Mouse (Mus musculus) G1E-ER4 (cell line): ENCODE measurements around the gene Gm49336. TPM values are rescaled to one million over a fixed set of nuclear protein-coding genes. Genes with fewer than 3 reads are reported as not detected.

Source experiments
- GATA1 ChIP-seq: IDR thresholded peaks from one replicate; pipeline ENCODE4 v1.8.0; 2012; ENCODE audit warnings: low read length, inconsistent platforms
- polyA plus RNA-seq: library from polyadenylated mRNA; stranded (reverse); fragments of >175 nt; gene quantifications from 2 replicates; pipeline ENCODE4 v1.2.3, GENCODE M21; 2012

Gm49336 gene
- polyA plus RNA-seq, 1 experiment, result 15.7 TPM

DNA sequence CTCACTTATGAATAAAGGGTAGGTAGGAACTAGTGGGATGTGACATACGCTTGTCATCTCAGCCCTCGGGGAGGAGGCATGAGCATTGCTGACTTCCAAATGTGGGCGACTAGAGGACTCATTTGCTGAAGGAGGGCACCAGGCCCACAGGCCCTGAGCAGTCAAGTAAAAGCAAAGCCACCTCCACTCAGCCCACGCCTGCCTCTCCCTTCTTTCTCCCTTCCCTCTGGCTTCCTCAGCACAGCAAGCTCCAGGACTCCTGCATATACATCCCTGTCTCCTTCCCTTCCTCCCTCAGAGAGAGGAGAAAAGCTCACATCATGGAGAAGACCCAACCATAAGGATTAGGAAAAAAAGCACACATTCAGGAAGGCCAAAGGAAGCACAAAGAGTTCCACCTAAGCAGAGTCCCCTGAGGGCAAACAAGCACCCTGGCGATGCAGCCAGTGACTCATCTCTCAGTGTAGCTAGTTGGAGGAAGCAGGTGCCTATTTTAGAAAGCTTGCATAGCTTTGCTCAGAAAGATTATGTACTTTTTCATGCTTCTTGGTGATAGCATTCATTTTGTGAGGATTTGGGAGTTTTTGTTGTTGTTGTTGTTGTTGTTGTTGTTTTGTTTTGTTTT lies 63.0 kb downstream of the Gm49336 start:
- TF ChIP-seq GATA1, result no peak

DNA sequence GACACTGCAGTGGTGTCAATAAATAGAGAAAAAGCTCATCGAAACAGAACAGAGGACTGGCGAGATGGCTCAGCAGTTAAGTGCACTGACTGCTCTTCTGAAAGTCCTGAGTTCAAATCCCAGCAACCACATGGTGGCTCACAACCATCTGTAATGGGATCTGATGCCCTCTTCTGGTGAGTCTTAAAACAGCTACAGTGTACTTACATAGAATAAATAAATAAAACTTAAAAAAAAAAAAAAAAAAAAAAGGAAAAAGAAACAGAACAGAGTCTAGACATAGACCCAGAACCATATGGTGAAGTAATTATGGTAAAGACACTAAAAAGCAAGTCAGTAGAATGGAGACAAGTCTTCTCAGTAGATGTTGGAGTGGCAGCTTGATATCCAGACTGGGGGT lies 70.0 kb downstream of the Gm49336 start:
- TF ChIP-seq GATA1, result no peak

DNA sequence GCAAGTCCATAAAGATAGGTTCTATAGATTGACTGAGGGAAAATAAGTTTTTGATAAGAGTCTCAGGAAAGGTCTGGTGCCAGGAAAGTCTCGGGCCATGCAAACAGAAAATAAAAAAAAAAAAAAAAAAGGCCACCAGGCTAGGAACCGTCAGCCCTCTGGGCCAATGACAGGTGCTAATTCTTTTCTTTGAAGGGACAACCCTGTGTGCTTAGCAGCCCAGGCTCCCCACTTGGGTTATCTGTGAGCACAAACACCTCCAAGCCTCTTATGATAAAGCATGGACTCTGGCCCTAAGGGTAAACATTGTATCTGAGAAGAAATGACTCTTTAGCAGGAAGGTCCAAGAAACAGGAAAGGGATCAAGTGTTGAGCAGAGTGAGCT lies 72.7 kb downstream of the Gm49336 start:
- no peak for TF ChIP-seq GATA1

DNA sequence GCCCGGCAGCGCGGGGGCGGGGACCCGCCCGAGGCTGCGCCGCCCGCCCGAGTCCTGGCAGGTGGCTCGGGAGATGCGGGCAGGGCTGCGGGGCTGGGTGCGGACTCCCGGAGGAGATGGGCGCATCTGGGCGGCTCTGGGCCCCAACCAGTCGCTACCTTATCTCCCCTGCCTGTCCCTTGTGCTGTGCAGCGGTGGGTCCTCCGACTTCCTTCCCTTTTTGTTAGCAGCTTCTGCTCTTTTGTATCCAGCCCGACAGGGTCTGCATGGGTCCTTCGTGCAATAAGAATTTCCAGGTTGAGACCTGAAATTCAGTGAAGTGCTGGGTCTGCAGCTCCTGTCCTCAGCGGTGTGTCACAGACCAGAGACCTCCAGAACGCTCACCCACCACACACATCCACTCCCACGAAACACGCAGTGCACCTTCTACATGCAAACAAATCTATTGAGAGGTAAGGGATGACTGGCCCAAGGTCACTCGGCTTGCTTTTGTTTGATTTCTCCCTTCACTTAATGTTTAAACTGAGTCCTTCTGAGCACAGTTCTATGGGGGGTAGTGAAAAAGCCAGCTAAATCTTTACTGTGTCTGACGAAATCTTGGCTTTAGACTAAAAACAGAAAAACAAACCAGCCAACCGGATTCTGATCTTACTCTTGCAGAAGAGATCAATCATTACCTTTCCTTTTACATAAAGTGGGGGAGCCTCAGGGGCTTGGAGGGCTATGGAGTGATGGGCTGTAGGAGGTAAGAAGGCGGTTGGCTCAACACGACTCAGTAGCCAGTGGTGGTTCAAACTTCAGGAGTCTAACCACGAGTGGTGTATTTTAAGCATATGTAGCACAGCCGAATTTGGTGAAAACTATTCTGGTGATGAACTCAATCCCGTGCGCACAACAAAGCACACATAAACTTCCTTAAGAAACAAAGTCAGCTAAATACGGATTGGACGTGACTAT lies 73.4 kb downstream of the Gm49336 start:
- TF ChIP-seq GATA1, result no peak

DNA sequence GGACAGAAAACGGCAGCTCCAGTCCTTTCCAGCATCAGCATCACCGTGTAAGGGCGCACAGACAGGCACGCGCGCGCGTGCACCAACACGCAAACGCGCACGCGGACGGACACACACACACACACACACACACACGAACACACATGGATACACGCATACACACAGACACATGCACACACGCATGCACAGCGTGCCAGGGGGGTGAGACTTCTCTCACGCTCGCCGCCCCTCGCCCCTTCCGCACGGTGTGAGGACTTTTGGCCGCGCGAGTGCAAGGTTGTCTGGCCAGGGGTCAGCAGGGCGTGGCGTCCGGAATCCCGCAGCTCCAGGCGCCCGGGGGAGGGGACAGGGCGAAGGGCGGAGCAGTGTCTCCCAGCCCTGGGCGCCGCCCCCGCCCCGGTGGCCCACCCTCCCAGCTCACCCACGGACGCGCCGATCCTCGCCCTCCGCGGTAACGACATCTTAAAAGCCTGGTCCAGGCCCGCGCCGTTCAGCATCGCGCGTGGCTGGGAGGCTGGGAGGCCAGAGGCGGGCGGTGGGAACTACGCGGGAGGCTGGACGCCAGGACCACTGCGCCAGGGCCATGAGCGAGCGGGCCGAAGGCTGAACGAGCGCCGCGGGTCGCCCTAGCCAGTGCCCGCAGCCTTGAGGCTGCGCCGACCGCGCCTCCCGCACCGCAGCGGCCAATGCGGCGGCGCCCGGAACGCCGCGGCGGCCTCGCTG lies 74.3 kb downstream of the Gm49336 start:
- TF ChIP-seq GATA1, result no peak

DNA sequence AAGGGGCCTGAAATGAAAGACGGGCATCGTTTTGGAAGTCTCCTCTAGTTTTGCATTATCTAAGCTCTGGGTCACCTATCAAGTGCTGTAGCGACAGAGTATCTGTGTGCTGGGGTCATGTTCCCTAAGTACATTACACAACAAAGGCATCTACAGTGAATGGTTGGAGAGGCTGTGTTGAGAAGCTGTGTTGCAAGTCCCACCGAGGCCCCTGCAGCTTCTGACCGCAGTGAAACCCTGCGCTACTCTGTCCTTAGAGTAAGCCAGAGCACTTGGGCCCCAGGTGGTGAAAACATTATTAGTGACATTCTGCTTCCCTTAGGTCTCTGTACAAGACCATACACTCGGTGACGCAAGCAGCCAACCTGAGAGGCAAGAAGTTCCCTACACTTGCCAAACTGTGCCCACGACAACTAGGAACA lies 74.8 kb downstream of the Gm49336 start:
- no peak for TF ChIP-seq GATA1

DNA sequence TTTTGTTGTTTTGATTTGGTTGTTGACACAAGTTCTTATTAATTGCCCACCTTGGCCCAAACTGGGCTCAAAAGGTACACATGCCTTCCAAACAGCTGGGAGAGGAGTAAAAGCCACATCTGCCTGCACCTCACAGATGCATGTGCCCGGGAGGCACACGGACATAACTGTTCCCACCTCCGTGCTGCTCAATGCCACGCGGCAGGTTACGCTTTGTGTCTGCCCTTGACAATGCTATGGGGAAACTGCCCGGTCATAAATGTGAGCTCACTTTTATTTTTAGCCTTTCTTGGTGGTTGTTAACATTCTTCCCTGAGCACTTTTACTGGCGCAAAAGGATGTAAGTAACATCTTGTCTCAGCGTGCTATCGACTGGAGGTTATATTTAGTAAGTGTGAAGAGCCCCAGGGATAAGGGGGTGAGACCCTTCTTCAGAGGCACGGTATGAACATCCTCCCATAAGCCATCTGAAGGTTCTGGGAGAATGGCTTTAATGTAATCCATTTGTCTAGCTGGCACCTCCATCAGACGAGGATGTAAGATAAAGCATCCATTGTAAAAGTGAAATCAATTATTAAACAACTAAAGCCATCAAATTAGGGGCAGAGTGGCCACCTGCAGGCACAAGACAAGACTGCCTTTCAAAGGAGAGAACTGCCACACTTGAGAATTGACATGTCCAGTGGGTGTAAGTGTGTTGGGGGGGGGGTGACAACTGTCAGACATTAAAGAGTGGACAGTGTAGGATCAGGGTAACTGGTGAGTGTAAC lies 78.8 kb downstream of the Gm49336 start:
- no peak for TF ChIP-seq GATA1

DNA sequence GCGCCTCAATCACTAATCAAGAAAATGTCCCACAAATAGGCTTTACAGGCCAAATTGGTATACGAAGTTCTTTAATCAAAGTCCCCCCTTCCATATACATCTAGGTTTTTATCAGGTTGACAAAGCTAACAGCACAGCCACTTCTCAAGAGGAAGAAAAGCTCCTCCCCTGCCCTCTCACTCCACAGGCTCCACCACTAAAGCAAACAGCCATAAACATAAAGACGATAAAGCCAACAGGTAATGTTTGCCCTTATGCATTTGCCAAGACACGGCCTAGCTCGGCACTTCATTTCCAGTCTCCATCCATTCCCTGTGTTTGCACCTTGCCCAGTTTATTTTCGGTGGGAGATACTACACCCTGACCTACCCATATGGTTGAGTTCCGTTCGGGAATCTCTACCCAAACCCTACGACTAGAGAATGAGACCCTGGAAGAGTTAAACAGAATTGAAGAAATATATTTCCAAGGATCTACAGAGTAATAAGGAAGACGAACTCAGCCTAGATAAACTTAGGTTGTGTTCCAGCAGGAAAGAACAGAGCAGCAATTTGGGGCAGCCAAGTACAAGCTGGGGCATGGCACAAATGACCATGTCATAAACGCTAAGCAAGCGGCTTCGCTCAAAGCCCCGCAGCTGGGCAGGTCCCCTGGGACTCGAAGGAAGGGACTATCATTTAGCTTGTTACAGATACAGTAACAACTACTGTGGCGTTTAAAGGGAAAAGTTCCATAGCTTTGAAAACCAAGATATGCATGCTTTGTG lies 80.3 kb downstream of the Gm49336 start:
- TF ChIP-seq GATA1, result no peak

DNA sequence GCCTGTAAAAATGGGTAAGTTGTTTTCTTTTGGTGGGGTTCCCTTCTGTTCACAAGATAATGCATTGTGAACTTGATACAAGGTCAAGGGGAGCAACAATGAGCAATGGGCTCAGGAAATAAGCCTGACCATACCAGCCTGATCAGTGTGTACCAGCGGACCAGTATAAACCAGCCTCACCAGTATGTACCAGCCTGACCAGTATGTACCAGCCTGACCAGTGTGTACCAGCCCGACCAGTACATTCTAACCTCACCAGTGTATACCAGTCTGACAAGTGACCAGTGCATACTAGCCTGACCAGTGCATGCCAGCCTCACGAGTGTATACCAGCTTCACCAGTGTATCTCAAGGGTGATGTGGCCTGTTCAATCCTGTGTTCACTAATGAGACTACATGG lies 87.9 kb downstream of the Gm49336 start:
- no peak for TF ChIP-seq GATA1

Other genes with a start within 250 kb of the Gm49336 start
- gene Atp8a2, start 54.3 kb downstream of the Gm49336 start, polyA plus RNA-seq, result not detected in 2 replicates
- not detected in 2 replicates for gene Nupl1, start 76 bp downstream of the Gm49336 start, polyA plus RNA-seq
- 6.0 and 7.2 TPM in 2 replicates for gene Mtmr6, start 13.7 kb upstream of the Gm49336 start, polyA plus RNA-seq
- not detected in 2 replicates for gene Amer2, start 121.8 kb upstream of the Gm49336 start, polyA plus RNA-seq